In the genomic region with DNA sequence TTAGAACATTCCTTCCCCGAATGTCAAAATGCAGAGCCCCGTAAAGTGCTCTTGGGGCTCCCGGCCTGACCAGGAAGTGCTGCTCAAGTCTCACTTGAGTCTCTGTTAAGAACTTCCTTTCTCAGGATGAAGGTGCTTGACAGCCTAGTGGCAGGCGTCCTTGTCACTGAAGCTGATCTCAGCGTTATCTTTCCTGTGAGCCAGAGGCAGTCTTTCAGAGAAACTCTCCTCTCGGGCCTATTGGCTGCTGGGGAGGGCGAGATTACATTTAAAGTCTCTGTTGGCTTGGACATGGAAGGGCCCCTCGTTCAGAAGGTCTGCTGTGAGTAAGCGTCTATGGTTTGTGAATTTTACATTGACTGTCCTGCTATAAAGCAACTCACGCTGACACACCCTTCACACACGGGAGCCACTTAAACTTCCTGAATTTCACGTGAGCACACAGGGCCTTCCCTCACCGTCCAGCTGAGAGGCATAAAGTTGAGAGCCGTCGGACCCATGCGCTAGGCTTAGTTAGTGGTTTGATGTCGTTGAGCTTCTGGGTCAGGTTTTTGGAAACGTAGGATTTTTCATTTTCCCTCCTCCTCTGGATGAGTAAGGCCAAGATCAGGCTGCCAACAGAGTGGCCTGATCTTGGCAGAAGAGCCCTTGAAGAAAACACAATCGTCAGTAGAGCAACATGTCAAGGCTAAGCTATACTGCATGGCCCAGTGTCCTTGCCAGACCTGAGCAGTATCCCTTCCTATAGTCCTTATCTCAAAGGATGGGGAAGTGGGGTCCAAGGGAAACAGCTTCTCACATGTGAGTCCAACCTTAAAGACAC, we compare ENCODE assay signal across 7 mouse cellular contexts. TPM values are rescaled to one million over a fixed set of nuclear protein-coding genes. Genes with fewer than 3 reads are reported as not detected.
A peak's percentile ranks its signal among the peaks of the same experiment; 100 is the strongest.
DNase-seq lines count a peak whose midpoint lies in the region; ATAC-seq lines count a peak whose summit lies in the region.

No protein-coding gene starts in this region.

- ATAC-seq in erythroid progenitor cell, adult 5-6 weeks (replicated peaks; ENCODE audit: low FRiP score, poor library complexity, severe bottlenecking), result peak; percentile 49

- DNase-seq in thymus, postnatal 0 days (ENCODE audit: low spot score), result peak; percentile 38
- DNase-seq in thymus, postnatal 10 days (ENCODE audit: low spot score in 2 of 2), result no peak
- peak; percentile 79 for DNase-seq in lung, postnatal 10 days
- no peak for DNase-seq in layer of hippocampus, adult 11-12 months (ENCODE audit: low spot score)
- DNase-seq in urinary bladder, postnatal 10 days (ENCODE audit: low spot score), result no peak
- no peak for DNase-seq in layer of hippocampus, adult 8-10 months (ENCODE audit: low spot score in 2 of 2)

RNA-seq across cellular contexts. Expression of gene Taok3, which starts 14.3 kb away (rescaled TPM):
- polyA plus RNA-seq in thymus, postnatal 0 days (2015; fragmentation: Nextera tagmentation; extraction: Ambion mirVana), result 68.1 and 71.1 TPM in 2 replicates
- 53.7 and 55.1 TPM in 2 replicates for total RNA-seq in erythroid progenitor cell, adult 5-6 weeks (2015; ENCODE audit: low replicate concordance)
- 48.5 and 60.2 TPM in 2 replicates for total RNA-seq in erythroid progenitor cell, adult 5-6 weeks (2017; ENCODE audit: low replicate concordance)
- 10 to 100 TPM; 55.8 to 65.4 (median 61.2) TPM for total RNA-seq in layer of hippocampus, adult 8-10 months (2022)

RNA-seq across cellular contexts. Expression of gene Suds3, which starts 18.4 kb away (rescaled TPM):
- 66.0 and 69.1 TPM in 2 replicates for polyA plus RNA-seq in thymus, postnatal 0 days (2015; fragmentation: Nextera tagmentation; extraction: Ambion mirVana)
- 23.5 and 31.7 TPM in 2 replicates for total RNA-seq in erythroid progenitor cell, adult 5-6 weeks (2015; ENCODE audit: low replicate concordance)
- 62.6 and 70.5 TPM in 2 replicates for total RNA-seq in erythroid progenitor cell, adult 5-6 weeks (2017; ENCODE audit: low replicate concordance)
- 100 to 1,000 TPM; 110 to 124 (median 116) TPM for total RNA-seq in layer of hippocampus, adult 8-10 months (2022)

Comparison
In these comparisons a context has a peak if more than half of its experiments do, and no peak if none do; other contexts are left out.
1. DNase-seq: peak in thymus, postnatal 0 days (single experiment) and lung, postnatal 10 days (single experiment); none in thymus, postnatal 10 days (0 of 2), layer of hippocampus, adult 11-12 months (single experiment), urinary bladder, postnatal 10 days (single experiment) and layer of hippocampus, adult 8-10 months (0 of 2).